Mouse (Mus musculus): Measurements from ENCODE around the gene Gtf2ird2. TPM values are rescaled to one million over a fixed set of nuclear protein-coding genes. Genes with fewer than 3 reads are reported as not detected.

The Gtf2ird2 gene
- polyA plus RNA-seq, 1 experiment from 2014 or later, result 7.4 TPM

- H3K27me3 ChIP-seq (ENCODE audit: control insufficient read depth, insufficient read depth, low read length), result no peaks in the 10 kb centered on the region
- peak overlapping the region; percentile 25; the same call in 1 of the 2 replicates for H3K27ac ChIP-seq (ENCODE audit: low read depth, low read length)
- peaks cover 15% of the 10 kb centered on the region for H3K4me1 ChIP-seq (ENCODE audit: control insufficient read depth, insufficient read depth, low read length)
These were observed 50.4 kb downstream of the Gtf2ird2 start for GRCm38 (mm10) chr5:134234205-134234604.

DNA sequence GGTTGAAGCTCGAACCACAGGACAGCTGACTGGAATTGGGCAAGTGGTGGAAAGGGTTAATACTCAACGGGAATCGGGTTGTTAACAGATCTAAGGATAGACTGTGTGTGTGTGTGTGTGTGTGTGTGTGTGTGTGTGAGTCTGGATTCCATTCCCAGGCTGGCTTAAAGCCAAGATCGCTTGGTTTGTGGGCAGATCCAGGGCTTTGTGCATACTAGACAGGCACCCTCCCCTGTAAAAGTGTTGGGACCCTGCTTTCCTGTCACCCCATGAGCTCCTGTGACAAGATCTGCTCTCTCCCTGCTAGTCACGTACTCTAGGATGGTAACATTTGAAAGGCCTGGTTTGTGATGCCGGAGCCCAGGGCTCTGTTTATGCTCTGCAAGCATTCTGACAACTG lies 51.3 kb downstream of the Gtf2ird2 start:
- Histone ChIP-seq H3K4me2 (no peak overlapping the region), H3K9ac (ENCODE audit: low read length) (no peak overlapping the region), H3K4me1 (ENCODE audit: control insufficient read depth, insufficient read depth, low read length) (peaks cover 20% of the 10 kb centered on the region), H3K9me3 (ENCODE audit: control insufficient read depth, low read length) (no peaks in the 10 kb centered on the region), H3K36me3 (ENCODE audit: control insufficient read depth, insufficient read depth, low read length) (peaks cover 23% of the 10 kb centered on the region), H3K4me3 (ENCODE audit: low read depth, low read length) (no peak overlapping the region), H3K27me3 (ENCODE audit: control insufficient read depth, insufficient read depth, low read length) (no peaks in the 10 kb centered on the region), H3K27ac (ENCODE audit: low read depth, low read length) (no peak overlapping the region; the same call in 1 of the 2 replicates)
- 56% methylated on average over 6 of the region's 6 CpGs for WGBS
- ATAC-seq (ENCODE audit: low FRiP score) (no peak), DNase-seq (ENCODE audit: low spot score, missing footprints) (no peak)

More at GRCm38 (mm10) chr5:134234205-134234604, 50.4 kb downstream of the Gtf2ird2 start:
- H3K9ac ChIP-seq (ENCODE audit: low read length), result no peak overlapping the region
- DNase-seq (ENCODE audit: low spot score, missing footprints) (no peak), ATAC-seq (ENCODE audit: low FRiP score) (no peak)
- no peak overlapping the region for H3K4me3 ChIP-seq (ENCODE audit: low read depth, low read length)
- no peak overlapping the region for H3K4me2 ChIP-seq
- H3K9me3 ChIP-seq (ENCODE audit: control insufficient read depth, low read length), result no peaks in the 10 kb centered on the region
- WGBS, result 64% methylated on average over 2 of the region's 2 CpGs
- peaks cover 14% of the 10 kb centered on the region for H3K36me3 ChIP-seq (ENCODE audit: control insufficient read depth, insufficient read depth, low read length)

GRCm38 (mm10) chr5:134236241-134236640 lies 52.4 kb downstream of the Gtf2ird2 start:
- no peak overlapping the region for H3K27ac ChIP-seq (ENCODE audit: low read depth, low read length)

GRCm38 (mm10) chr5:134236796-134237195 lies 53.0 kb downstream of the Gtf2ird2 start:
- no peak for ATAC-seq (ENCODE audit: low FRiP score)
- H3K9ac ChIP-seq (ENCODE audit: low read length), result no peak overlapping the region
- no peak overlapping the region for H3K4me2 ChIP-seq
- no peak for DNase-seq (ENCODE audit: low spot score, missing footprints)
- no peaks in the 10 kb centered on the region for H3K27me3 ChIP-seq (ENCODE audit: control insufficient read depth, insufficient read depth, low read length)
- H3K27ac ChIP-seq (ENCODE audit: low read depth, low read length), result no peak overlapping the region
- H3K9me3 ChIP-seq (ENCODE audit: control insufficient read depth, low read length), result no peaks in the 10 kb centered on the region
- H3K4me1 ChIP-seq (ENCODE audit: control insufficient read depth, insufficient read depth, low read length), result peaks cover 20% of the 10 kb centered on the region
- H3K4me3 ChIP-seq (ENCODE audit: low read depth, low read length), result no peak overlapping the region
- WGBS, result 91% methylated on average over 6 of the region's 6 CpGs
- H3K36me3 ChIP-seq (ENCODE audit: control insufficient read depth, insufficient read depth, low read length), result peaks cover 39% of the 10 kb centered on the region

More at GRCm38 (mm10) chr5:134236241-134236640, 52.4 kb downstream of the Gtf2ird2 start:
- H3K4me1 ChIP-seq (ENCODE audit: control insufficient read depth, insufficient read depth, low read length), result peaks cover 20% of the 10 kb centered on the region
- ATAC-seq (ENCODE audit: low FRiP score) (no peak), DNase-seq (ENCODE audit: low spot score, missing footprints) (no peak)
- H3K36me3 ChIP-seq (ENCODE audit: control insufficient read depth, insufficient read depth, low read length), result peaks cover 34% of the 10 kb centered on the region
- WGBS, result 89% methylated on average over 3 of the region's 3 CpGs
- no peak overlapping the region for H3K9ac ChIP-seq (ENCODE audit: low read length)
- H3K9me3 ChIP-seq (ENCODE audit: control insufficient read depth, low read length), result no peaks in the 10 kb centered on the region
- H3K27me3 ChIP-seq (ENCODE audit: control insufficient read depth, insufficient read depth, low read length), result no peaks in the 10 kb centered on the region
- no peak overlapping the region for H3K4me3 ChIP-seq (ENCODE audit: low read depth, low read length)
- H3K4me2 ChIP-seq, result no peak overlapping the region

DNA sequence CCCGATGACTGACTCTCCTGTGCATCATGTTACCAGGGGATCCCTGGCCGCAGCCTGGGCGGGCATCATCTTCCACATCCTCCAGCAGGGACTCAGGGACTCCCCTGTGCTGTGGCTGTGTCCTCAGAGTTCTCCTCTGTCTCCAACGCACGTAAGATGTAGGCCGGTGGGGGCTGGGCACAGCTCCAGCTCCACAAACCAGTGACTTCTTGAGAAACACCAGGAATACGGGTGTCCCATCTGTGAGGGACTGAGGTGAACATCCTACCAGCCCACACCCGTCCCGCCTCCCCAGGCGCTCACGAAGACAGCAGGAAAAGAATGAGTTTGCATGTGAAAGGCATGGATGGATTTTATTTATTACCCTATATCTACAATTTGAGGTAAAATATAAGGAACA lies 53.7 kb downstream of the Gtf2ird2 start:
- H3K9ac ChIP-seq (ENCODE audit: low read length), result no peak overlapping the region
- ATAC-seq (ENCODE audit: low FRiP score), result no peak
- H3K9me3 ChIP-seq (ENCODE audit: control insufficient read depth, low read length), result no peaks in the 10 kb centered on the region
- WGBS, result 93% methylated on average over 11 of the region's 11 CpGs
- H3K27ac ChIP-seq (ENCODE audit: low read depth, low read length), result peak overlapping the region; percentile 80
- H3K4me2 ChIP-seq, result no peak overlapping the region
- peaks cover 20% of the 10 kb centered on the region for H3K4me1 ChIP-seq (ENCODE audit: control insufficient read depth, insufficient read depth, low read length)
- peaks cover 46% of the 10 kb centered on the region for H3K36me3 ChIP-seq (ENCODE audit: control insufficient read depth, insufficient read depth, low read length)
- no peaks in the 10 kb centered on the region for H3K27me3 ChIP-seq (ENCODE audit: control insufficient read depth, insufficient read depth, low read length)
- DNase-seq (ENCODE audit: low spot score, missing footprints), result peak; percentile 84
- no peak overlapping the region for H3K4me3 ChIP-seq (ENCODE audit: low read depth, low read length)

DNA sequence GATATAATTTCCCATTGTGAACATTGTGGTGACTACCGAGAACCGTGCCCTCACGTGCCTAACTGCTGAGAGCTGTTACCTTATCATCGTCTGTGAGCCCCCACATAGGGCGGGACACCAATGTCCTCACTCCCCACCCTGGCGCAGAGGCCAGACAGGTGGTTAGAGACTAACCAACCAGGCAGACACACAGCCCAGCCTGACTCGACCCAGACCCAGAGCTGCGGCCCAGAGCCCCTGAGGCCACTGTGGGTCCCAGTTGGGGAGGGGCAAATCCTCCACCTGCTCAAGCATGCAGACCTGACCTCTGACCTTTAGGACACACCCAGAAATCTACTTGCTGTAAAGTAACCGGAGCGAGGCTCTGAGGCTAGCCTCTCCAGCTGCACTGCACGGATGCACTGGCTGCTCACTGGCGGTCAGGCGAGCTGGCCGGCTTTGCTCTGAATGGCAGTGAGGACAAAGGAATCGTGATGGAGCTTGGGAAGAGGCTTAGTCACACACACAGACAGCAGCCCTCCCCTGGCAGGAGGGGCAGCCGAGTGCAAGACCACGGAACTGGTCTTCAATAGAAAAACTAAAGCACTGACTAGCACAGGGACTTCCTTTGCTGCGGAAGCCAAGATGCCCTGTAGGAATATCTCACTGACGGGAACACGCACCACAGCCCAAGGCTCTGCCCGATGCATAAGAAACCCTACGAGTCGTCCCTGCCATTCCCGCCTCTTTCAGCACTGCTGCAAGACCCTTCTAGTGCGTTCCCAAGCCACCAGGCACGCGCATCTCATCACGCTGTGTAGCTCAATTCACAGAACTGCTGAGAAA lies 54.3 kb downstream of the Gtf2ird2 start:
- H3K9me3 ChIP-seq (ENCODE audit: control insufficient read depth, low read length), result no peaks in the 10 kb centered on the region
- H3K9ac ChIP-seq (ENCODE audit: low read length), result peak overlapping the region; percentile 49
- WGBS, result 35% methylated on average over 28 of the region's 28 CpGs

GRCm38 (mm10) chr5:134241831-134242230 lies 58.0 kb downstream of the Gtf2ird2 start:
- Histone ChIP-seq H3K27me3 (ENCODE audit: control insufficient read depth, insufficient read depth, low read length) (no peaks in the 10 kb centered on the region), H3K4me2 (no peak overlapping the region), H3K4me3 (ENCODE audit: low read depth, low read length) (no peak overlapping the region), H3K9ac (ENCODE audit: low read length) (no peak overlapping the region), H3K9me3 (ENCODE audit: control insufficient read depth, low read length) (no peaks in the 10 kb centered on the region), H3K27ac (ENCODE audit: low read depth, low read length) (no peak overlapping the region), H3K36me3 (ENCODE audit: control insufficient read depth, insufficient read depth, low read length) (peaks cover 73% of the 10 kb centered on the region), H3K4me1 (ENCODE audit: control insufficient read depth, insufficient read depth, low read length) (peaks cover 20% of the 10 kb centered on the region)
- ATAC-seq (ENCODE audit: low FRiP score), result no peak
- no peak for DNase-seq (ENCODE audit: low spot score, missing footprints)
- WGBS, result 88% methylated on average over 5 of the region's 5 CpGs

More for the DNA sequence above, 54.3 kb downstream of the Gtf2ird2 start:
- H3K4me2 ChIP-seq, result no peak overlapping the region
- H3K36me3 ChIP-seq (ENCODE audit: control insufficient read depth, insufficient read depth, low read length), result peaks cover 51% of the 10 kb centered on the region
- no peak overlapping the region for H3K4me3 ChIP-seq (ENCODE audit: low read depth, low read length)
- peak; percentile 95 for DNase-seq (ENCODE audit: low spot score, missing footprints)
- ATAC-seq (ENCODE audit: low FRiP score), result peak; percentile 92
- peaks cover 20% of the 10 kb centered on the region for H3K4me1 ChIP-seq (ENCODE audit: control insufficient read depth, insufficient read depth, low read length)
- peak overlapping the region; percentile 80 for H3K27ac ChIP-seq (ENCODE audit: low read depth, low read length)
- H3K27me3 ChIP-seq (ENCODE audit: control insufficient read depth, insufficient read depth, low read length), result no peaks in the 10 kb centered on the region

GRCm38 (mm10) chr5:134243661-134244436 lies 60.0 kb downstream of the Gtf2ird2 start:
- Histone ChIP-seq H3K27ac (ENCODE audit: low read depth, low read length) (no peak overlapping the region), H3K9me3 (ENCODE audit: control insufficient read depth, low read length) (no peaks in the 10 kb centered on the region), H3K36me3 (ENCODE audit: control insufficient read depth, insufficient read depth, low read length) (peaks cover 89% of the 10 kb centered on the region), H3K9ac (ENCODE audit: low read length) (no peak overlapping the region), H3K27me3 (ENCODE audit: control insufficient read depth, insufficient read depth, low read length) (no peaks in the 10 kb centered on the region), H3K4me3 (ENCODE audit: low read depth, low read length) (no peak overlapping the region), H3K4me1 (ENCODE audit: control insufficient read depth, insufficient read depth, low read length) (peaks cover 9% of the 10 kb centered on the region), H3K4me2 (no peak overlapping the region)
- ATAC-seq (ENCODE audit: low FRiP score) (no peak), DNase-seq (ENCODE audit: low spot score, missing footprints) (no peak)
- WGBS, result 96% methylated on average over 26 of the region's 26 CpGs

GRCm38 (mm10) chr5:134244890-134245289 lies 61.1 kb downstream of the Gtf2ird2 start:
- H3K4me2 ChIP-seq, result no peak overlapping the region
- H3K4me1 ChIP-seq (ENCODE audit: control insufficient read depth, insufficient read depth, low read length), result no peaks in the 10 kb centered on the region
- no peaks in the 10 kb centered on the region for H3K9me3 ChIP-seq (ENCODE audit: control insufficient read depth, low read length)
- ATAC-seq (ENCODE audit: low FRiP score), result no peak
- H3K4me3 ChIP-seq (ENCODE audit: low read depth, low read length), result no peak overlapping the region
- no peak overlapping the region for H3K27ac ChIP-seq (ENCODE audit: low read depth, low read length)
- H3K36me3 ChIP-seq (ENCODE audit: control insufficient read depth, insufficient read depth, low read length), result peaks cover 90% of the 10 kb centered on the region
- 96% methylated on average over 5 of the region's 5 CpGs for WGBS
- H3K27me3 ChIP-seq (ENCODE audit: control insufficient read depth, insufficient read depth, low read length), result no peaks in the 10 kb centered on the region
- DNase-seq (ENCODE audit: low spot score, missing footprints), result no peak
- H3K9ac ChIP-seq (ENCODE audit: low read length), result no peak overlapping the region

Data from midbrain, embryonic 11.5 days (tissue).